Mouse (Mus musculus) brown adipose tissue, adult 24 weeks (tissue): ENCODE results near the gene Abca8a. TPM values are rescaled to one million over a fixed set of nuclear protein-coding genes. Genes with fewer than 3 reads are reported as not detected.
A peak's percentile ranks its signal among the peaks of the same experiment; 100 is the strongest.

Experiments used
- H3K27ac ChIP-seq: fragments of 200-500 bp; replicated peaks from 2 replicates; pipeline ENCODE4 v1.5.1; 2012; ENCODE audit warnings: low read depth, mild to moderate bottlenecking, low read length
- H3K4me1 ChIP-seq: fragments of 200-500 bp; 2 replicates; pipeline ENCODE4 v1.6.1; 2012; ENCODE audit warnings: low read length, mixed read lengths; ENCODE audit not compliant: control insufficient read depth, insufficient read depth, insufficient read length
- H3K4me3 ChIP-seq: fragments of 200-500 bp; 2 replicates; pipeline ENCODE4 v1.5.1; 2012; ENCODE audit warnings: low read depth, mild to moderate bottlenecking, low read length, moderate library complexity; ENCODE audit not compliant: insufficient read depth
- polyA plus RNA-seq: library from polyadenylated mRNA; stranded (reverse); fragments of >200 nt; gene quantifications from 2 replicates; pipeline ENCODE4 v1.2.4, GENCODE M21; 2012; ENCODE audit not compliant: missing spikeins, insufficient read depth, insufficient read length

Abca8a gene
- polyA plus RNA-seq: 25.4 and 25.6 TPM in 2 replicates

DNA sequence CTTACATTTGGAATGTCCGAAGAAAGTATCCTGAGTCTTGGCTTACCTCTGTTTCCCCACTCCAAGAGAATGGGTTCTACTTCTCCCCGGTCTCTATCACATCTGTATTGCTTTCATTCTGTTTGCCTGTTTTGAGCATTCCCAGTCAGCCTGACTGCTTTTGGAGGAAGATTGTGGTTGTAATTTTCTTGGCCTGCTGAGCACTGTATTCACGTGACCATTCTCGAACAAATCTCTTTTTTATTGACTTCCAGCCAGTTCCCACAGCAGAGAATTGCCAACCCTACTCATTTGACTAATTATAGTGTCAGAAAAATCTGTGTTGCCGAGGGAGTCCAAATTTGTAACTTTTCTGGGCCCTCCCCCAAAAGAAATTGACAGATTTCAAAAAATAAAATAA is at the start of gene Abca8a:
Abca8a (minus strand) TSS at position 121 of the 400 bp plus-strand sequence.
- H3K4me3 ChIP-seq: peak within 1 kb of the TSS; percentile 52
- peak within 1 kb of the TSS; percentile 62; the same call in 1 of the 2 replicates for H3K27ac ChIP-seq
- H3K4me1 ChIP-seq: no peaks in the 10 kb centered on the region

DNA sequence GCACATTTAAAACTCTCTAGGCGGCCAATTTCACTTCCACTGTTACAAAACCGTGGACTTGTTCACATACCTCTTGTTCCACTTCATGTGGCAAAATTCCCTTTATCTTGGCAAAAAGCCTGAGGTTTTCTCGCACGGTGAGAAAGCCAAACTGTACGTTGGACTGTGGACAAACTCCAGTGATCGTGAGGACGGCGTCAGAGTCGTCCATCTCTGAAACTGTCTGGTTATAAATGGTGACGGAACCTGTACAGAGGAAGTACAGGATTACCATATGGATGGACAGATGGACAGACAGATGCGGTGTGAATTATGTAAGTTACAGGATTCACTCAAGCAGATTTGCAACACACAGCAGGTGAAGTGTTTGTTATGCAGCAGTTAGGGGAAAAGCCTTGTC is 49.6 kb upstream of the Abca8a start:
- Histone ChIP-seq H3K4me1 (no peaks in the 10 kb centered on the region), H3K27ac (no peak overlapping the region), H3K4me3 (no peak overlapping the region)

DNA sequence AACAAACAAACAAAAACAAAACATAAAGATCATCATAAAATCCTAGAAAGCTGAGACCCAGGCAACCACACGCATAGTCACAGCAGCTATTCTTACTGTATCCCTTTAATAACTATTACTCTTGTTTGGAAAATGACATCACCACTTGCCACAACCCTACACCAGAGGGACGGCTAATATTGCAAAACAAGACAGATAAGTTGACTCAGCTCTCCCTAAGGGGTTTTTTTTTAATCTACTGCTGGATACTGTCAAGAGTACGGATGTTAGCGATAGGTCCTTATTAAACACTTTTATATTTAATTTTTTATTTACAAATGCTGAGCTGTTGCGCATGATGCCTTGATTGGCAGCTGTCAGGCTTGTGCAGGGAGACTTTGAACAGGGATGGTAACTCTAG is 35.0 kb upstream of the Abca8a start:
- no peaks in the 10 kb centered on the region for H3K4me1 ChIP-seq
- H3K4me3 ChIP-seq: no peak overlapping the region
- no peak overlapping the region for H3K27ac ChIP-seq

DNA sequence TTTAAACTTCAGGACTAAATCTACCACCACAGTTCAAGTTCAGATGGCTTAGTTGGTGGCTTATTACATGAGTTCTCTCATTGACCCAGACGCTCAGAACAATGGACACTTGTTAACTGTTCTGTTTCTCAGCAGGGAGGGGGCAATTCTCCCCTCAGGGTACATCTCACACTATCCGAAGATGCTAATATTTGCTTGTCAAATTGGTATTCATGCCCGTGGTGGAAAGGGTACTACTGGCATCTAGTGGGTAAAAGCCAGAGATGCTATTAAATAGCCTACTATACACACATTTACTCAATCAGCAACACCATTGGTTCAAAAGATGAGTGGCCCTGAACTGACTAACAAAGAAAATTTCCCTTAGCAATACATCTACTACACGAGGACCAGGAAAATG is 15.4 kb upstream of the Abca8a start:
- Histone ChIP-seq H3K27ac (no peak overlapping the region), H3K4me3 (no peak overlapping the region), H3K4me1 (no peaks in the 10 kb centered on the region)

DNA sequence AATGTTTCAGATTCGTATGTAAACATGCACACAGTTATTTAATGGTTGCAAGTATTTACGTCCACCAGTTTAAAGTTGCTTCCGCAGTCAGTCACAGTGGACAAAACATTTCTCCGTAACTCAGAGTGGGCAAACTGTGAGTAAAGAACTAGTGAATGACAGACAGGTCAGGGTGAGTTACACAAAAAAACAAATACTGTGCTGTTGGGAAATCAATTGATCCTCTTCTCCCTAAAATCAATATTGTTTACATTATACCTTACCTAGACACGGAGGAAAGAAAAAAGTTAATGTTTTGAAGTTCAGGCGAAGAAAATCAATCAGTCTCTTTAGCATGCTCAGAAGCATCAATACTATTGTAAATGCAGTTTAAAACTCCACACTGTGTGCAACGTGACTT is 5.7 kb upstream of the Abca8a start:
- Histone ChIP-seq H3K4me3 (no peak overlapping the region), H3K27ac (no peak overlapping the region), H3K4me1 (no peaks in the 10 kb centered on the region)

DNA sequence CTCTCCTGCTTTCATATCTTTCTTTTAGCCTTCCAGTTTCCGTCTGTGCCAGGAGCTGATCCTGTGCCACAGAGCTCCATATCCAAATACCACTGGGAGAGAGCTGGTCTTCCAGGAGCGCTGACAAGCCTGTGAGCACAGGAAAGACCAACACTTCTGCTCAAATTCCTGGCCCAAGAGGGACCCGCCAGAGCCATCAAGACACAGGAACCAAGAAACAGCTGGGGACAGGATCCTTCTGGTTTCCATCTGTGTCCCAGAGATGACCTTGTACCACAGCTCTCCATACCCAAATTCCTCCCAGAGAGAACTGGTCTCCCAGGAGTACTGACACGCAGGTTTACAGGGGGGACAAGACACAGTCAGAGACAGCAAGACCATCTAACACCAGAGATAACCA is 3.1 kb upstream of the Abca8a start:
- Histone ChIP-seq H3K4me1 (no peaks in the 10 kb centered on the region), H3K4me3 (no peak overlapping the region), H3K27ac (no peak overlapping the region)

DNA sequence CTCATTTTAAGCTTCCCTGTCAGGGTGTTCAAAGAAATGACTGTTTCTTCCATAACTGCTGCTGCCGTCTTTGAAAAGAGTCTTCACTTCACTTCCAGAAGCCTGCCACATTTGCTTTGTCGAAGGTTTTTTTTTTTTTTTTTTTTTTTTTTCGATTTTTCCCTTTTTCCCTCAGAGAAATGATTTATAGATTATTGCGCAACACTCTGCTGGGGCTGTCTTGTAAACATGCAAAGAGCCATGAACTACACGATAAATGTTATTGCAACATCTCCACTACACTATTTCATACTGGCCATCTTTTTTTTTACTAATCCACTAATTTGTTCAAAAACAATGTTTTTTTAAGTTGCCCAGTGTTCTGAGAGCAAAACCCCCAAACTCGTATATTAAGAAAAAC is 1.7 kb upstream of the Abca8a start:
- no peak overlapping the region for H3K27ac ChIP-seq
- no peak overlapping the region for H3K4me3 ChIP-seq
- H3K4me1 ChIP-seq: no peaks in the 10 kb centered on the region

DNA sequence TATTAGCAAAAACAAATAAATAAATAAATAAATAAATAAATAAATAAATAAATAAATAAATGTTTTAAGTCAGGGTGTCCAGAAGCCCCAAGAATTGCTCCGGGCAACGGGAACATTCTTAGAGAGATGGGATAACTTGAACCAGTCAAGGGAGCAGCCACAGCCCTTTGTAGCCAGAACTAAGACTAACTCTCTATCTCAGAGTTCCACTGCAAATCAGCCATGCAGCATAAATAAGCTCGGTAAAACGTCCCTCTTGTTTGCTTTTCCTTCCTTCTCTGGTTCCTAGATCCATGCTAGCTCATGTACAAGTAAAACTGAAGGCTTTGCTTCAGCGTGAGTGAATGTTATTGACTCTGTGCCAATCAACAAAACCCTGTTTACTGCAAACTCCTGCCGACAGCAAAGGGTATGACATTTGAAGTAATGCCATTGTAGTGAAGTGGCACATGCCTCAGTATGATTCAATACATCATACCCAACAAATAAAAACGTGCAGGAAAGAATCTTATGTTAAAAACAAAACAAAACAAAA is 865 bp downstream of the Abca8a start:
- H3K4me3 ChIP-seq: peak overlapping the region; percentile 39
- no peaks in the 10 kb centered on the region for H3K4me1 ChIP-seq
- H3K27ac ChIP-seq: peak overlapping the region; percentile 52; the same call in 1 of the 2 replicates

DNA sequence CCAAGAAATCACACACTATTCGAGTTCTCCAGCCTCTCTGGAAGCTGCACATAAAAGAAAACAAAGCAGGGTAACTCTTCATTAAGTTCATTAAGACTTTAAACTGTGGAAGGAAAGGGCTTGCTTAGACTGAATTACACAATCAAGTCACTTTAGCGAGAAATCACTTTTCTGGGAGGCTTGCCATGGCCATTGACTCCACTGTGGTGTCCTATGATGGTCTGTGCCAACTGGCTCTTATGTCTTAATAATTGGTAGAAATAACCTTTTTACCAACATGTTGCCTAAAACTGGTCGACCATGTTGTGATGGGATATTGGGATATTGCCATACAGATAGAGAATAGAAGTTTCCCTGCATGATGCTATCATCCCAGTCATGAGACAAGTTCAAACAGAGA is 1.5 kb downstream of the Abca8a start:
- H3K4me1 ChIP-seq: no peaks in the 10 kb centered on the region
- H3K4me3 ChIP-seq: no peak overlapping the region; the same call in 1 of the 2 replicates
- H3K27ac ChIP-seq: no peak overlapping the region

DNA sequence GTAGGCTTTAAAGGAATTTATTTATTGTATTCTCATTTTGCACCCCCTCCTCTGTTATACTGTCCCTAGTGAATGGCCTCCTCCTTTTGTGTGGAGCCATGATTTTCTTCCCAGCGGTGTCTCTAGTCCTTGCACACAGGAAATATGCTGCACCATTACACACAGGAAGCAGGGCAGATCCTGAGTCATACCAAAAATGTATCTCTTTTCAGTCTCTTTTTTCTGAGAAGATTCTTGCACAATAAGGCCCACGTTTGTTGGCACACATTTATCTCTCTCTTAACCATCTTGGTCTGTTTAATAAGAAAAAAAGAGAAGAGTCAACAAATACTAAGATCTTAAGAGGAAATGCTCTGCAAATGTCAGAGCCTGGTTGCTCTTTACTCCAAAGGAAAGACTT is 4.5 kb downstream of the Abca8a start:
- H3K4me1 ChIP-seq: no peaks in the 10 kb centered on the region
- no peak overlapping the region for H3K27ac ChIP-seq
- H3K4me3 ChIP-seq: no peak overlapping the region

DNA sequence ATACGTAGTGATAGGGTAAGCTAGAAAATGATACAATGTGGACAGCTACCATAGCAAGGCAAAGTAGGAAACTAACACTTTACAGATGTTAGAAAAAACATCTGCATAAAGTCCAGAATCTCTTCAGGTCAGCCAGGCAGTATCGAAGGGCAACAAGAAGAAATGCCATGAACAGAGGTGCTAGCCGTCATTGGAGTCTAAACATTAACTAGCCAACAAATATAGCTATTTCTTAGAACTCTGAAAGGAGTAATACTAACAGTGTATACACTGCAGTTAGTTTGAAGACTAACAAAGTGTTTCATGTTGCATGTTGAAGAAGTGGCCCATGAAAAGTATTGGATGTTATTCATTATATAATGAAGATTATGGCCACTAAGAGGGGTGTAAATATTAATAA is 23.6 kb downstream of the Abca8a start:
- Histone ChIP-seq H3K4me3 (no peak overlapping the region), H3K4me1 (no peaks in the 10 kb centered on the region), H3K27ac (no peak overlapping the region)

DNA sequence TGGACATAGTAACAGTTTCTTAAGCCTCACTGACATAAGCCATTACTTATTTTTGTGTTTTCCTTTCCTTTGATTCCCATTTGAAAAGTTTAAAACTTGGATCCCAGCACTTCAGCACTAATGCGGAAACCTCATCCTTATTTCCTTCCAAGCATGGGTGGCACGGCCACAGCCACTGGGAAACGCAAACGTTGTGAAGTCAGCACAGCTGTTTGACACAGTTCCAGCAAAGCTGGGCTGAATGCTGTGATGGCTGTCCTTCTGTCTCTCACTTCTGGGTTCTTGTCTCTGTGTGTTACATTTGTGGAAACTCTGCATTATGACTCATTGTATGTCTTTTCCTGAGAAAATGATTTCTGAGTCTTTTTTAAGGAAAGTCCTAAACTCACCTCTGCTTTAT is 34.7 kb downstream of the Abca8a start:
- Histone ChIP-seq H3K4me1 (no peaks in the 10 kb centered on the region), H3K27ac (no peak overlapping the region), H3K4me3 (no peak overlapping the region)

DNA sequence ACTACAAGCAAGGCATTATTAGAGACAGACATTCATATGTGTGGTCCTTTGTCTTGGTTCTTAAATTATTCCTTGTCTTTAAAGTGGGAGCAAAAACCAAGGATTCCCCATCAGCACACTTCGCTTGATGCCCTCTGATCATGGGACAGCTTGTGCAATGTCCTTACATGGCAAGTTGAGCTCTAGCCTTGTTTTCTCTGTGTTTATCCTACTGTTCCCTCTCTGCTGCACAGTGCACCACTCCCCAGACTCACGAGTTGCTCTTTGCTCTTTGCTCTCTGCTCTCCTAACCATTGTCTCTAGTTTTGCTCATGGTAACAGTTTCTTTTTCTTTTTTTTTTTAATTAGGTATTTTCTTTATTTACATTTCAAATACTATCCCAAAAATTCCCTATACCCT is 35.7 kb downstream of the Abca8a start:
- Histone ChIP-seq H3K27ac (no peak overlapping the region), H3K4me3 (no peak overlapping the region), H3K4me1 (no peaks in the 10 kb centered on the region)

DNA sequence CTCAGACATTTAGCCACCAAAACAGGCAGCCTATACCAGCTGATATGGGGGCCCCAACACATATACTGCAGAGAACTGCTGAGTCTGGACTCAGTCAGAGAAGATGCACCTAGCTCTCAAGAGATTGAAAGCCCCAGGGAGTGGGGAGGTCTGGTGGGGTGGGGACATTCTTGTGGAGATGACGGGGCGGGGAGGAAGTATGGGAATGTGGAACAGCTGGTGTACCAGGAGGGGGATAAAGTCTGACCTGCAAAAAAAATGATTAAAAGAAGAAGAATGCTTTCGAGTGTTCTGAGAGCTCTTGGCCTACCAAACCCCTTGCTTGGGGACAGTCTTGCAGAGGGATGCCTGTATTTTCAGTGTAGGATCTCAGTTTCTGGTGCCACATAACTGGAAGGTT is 42.1 kb downstream of the Abca8a start:
- H3K27ac ChIP-seq: no peak overlapping the region
- no peak overlapping the region for H3K4me3 ChIP-seq
- no peaks in the 10 kb centered on the region for H3K4me1 ChIP-seq

DNA sequence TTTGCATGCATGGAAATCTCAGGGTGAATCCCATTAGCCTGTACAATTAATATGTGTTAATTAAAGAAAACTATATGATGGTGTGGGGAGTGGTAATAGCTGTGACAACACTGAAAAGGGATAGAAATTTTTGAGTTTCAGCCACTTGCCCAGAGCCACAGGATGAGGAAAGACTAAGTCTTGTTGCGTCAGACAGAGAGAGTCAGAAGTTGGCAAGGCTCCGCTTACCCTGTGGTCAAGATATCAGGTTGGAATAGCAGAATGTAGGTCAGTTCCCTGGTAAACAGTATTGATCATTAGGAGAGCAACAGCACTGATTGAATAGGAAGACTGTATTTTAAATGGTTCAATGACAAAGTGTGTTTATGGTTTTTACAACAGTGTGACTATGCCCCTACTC is 58.0 kb downstream of the Abca8a start:
- no peaks in the 10 kb centered on the region for H3K4me1 ChIP-seq
- H3K27ac ChIP-seq: no peak overlapping the region
- no peak overlapping the region for H3K4me3 ChIP-seq

DNA sequence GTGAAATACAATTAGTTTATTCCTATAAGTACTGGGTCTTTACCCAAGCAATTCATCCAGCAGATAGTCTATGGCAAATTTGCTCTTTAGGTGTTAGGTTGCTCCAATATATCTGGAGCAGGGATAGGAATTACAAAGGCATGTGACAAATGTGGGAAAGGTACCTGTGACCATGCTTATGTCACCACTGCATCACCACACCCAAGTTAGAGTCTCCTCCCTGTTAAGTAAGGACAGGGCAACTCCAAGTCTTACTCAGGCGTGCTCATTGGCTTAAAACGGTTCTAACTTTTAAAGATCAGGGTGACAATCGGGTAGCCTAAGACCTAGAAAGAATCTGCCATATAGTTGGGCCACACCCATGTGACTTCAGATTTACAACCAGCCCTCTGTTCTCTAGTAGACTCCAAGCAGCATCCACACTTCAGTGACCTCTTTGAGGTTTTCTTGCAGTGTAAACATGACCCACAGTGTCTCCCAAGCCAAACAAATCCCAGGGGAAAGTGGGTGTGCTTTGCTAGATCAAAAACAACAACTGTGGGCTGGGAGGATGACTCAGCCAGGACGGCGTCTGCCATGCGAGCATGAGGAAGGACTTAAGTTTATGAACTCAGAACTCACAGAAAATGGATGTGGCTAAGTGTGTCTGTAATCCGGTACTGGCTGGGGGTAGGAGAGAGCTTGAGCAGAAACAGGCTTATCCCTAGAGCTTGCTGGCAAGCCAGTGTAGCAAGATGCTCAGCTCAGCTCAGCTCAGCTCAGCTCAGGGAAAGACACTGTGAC is 66.7 kb downstream of the Abca8a start:
- Histone ChIP-seq H3K4me3 (no peak overlapping the region), H3K4me1 (no peaks in the 10 kb centered on the region), H3K27ac (0 out of 2 replicates have a peak overlapping the region, but pooled peaks have one; percentile 35)
